Mouse (Mus musculus): Measurements from ENCODE around the gene Pax6. TPM values are rescaled to one million over a fixed set of nuclear protein-coding genes. Genes with fewer than 3 reads are reported as not detected.

The Pax6 gene
- polyA plus RNA-seq, 1 experiment, result not detected

- Histone ChIP-seq H3K4me1 (ENCODE audit: control insufficient read depth, insufficient read depth, low read length) (no peaks in the 10 kb centered on the region), H3K4me3 (replicated peaks; ENCODE audit: control insufficient read depth, low read depth, low read length) (no peak overlapping the region), H3K27ac (ENCODE audit: control insufficient read depth, insufficient read depth, low read depth, low read length, poor library complexity) (no peak overlapping the region)
- WGBS, result 12% methylated on average over 16 of the region's 16 CpGs
- TF ChIP-seq CTCF (IDR thresholded peaks at IDR 0.05; ENCODE audit: control insufficient read depth, insufficient read depth, low read length), result no peak
- no peak for TF ChIP-seq POLR2A (IDR thresholded peaks at IDR 0.05; ENCODE audit: borderline replicate concordance, control insufficient read depth, low read depth, low read length)
Observed at GRCm38 (mm10) chr2:105662121-105662520, 6.6 kb upstream of the Pax6 start.

GRCm38 (mm10) chr2:105662606-105663005 is 6.1 kb upstream of the Pax6 start:
- no peak for TF ChIP-seq POLR2A (IDR thresholded peaks at IDR 0.05; ENCODE audit: borderline replicate concordance, control insufficient read depth, low read depth, low read length)
- TF ChIP-seq CTCF (IDR thresholded peaks at IDR 0.05; ENCODE audit: control insufficient read depth, insufficient read depth, low read length), result no peak
- 12% methylated on average over 7 of the region's 7 CpGs for WGBS
- H3K4me1 ChIP-seq (ENCODE audit: control insufficient read depth, insufficient read depth, low read length), result no peaks in the 10 kb centered on the region
- H3K4me3 ChIP-seq (replicated peaks; ENCODE audit: control insufficient read depth, low read depth, low read length), result no peak overlapping the region
- no peak overlapping the region for H3K27ac ChIP-seq (ENCODE audit: control insufficient read depth, insufficient read depth, low read depth, low read length, poor library complexity)

- 9% methylated on average over 10 of the region's 10 CpGs for WGBS
- TF ChIP-seq POLR2A (IDR thresholded peaks at IDR 0.05; ENCODE audit: borderline replicate concordance, control insufficient read depth, low read depth, low read length) (no peak), CTCF (IDR thresholded peaks at IDR 0.05; ENCODE audit: control insufficient read depth, insufficient read depth, low read length) (no peak)
- no peaks in the 10 kb centered on the region for H3K4me1 ChIP-seq (ENCODE audit: control insufficient read depth, insufficient read depth, low read length)
- no peak overlapping the region for H3K27ac ChIP-seq (ENCODE audit: control insufficient read depth, insufficient read depth, low read depth, low read length, poor library complexity)
- H3K4me3 ChIP-seq (replicated peaks; ENCODE audit: control insufficient read depth, low read depth, low read length), result no peak overlapping the region
Observed at GRCm38 (mm10) chr2:105663101-105663511, 5.6 kb upstream of the Pax6 start.

GRCm38 (mm10) chr2:105664996-105665395 is 3.7 kb upstream of the Pax6 start:
- no peak for TF ChIP-seq CTCF (IDR thresholded peaks at IDR 0.05; ENCODE audit: control insufficient read depth, insufficient read depth, low read length)
- TF ChIP-seq POLR2A (IDR thresholded peaks at IDR 0.05; ENCODE audit: borderline replicate concordance, control insufficient read depth, low read depth, low read length), result no peak
- WGBS, result 15% methylated on average over 5 of the region's 5 CpGs
- Histone ChIP-seq H3K27ac (ENCODE audit: control insufficient read depth, insufficient read depth, low read depth, low read length, poor library complexity) (no peak overlapping the region), H3K4me3 (replicated peaks; ENCODE audit: control insufficient read depth, low read depth, low read length) (no peak overlapping the region), H3K4me1 (ENCODE audit: control insufficient read depth, insufficient read depth, low read length) (no peaks in the 10 kb centered on the region; the same call in 1 of the 2 replicates)

DNA sequence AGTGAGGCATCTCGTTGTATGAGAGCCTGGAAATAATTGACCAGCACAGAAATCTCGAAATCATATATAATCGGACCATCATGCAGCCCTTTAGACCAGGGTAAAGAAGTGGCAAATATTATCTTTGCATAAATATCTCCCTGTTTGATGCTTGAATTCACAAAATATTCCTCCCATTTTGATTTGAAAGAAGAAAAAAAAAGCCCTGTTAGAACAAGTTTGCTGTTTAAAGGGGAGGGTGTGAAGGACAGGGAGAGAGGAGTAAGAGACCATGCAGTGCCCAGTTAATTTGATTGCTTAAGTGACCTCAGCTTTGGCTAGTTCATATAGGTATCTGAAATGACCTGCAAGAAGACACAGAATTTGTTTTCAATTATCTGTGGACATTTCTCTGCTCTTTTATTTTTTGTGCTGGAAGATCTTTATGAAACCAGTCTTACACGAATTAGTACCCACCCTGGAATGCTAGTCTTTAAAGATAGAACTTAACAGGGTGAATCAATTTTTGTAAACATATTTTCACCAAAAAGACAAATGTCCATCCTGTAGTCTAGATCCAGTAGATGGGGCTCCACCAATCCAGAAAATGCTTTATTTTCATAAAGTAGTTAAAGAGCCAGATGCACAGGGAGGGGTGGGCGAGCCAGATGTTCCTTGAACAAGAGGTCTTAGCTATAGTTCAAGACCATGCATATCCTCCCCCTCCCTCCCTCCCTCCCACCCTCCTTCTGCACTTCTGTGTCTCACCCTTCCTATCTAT is 3.0 kb upstream of the Pax6 start:
- no peak overlapping the region for H3K27ac ChIP-seq (ENCODE audit: control insufficient read depth, insufficient read depth, low read depth, low read length, poor library complexity)
- TF ChIP-seq CTCF (IDR thresholded peaks at IDR 0.05; ENCODE audit: control insufficient read depth, insufficient read depth, low read length) (no peak), POLR2A (IDR thresholded peaks at IDR 0.05; ENCODE audit: borderline replicate concordance, control insufficient read depth, low read depth, low read length) (no peak)
- no peak overlapping the region for H3K4me3 ChIP-seq (replicated peaks; ENCODE audit: control insufficient read depth, low read depth, low read length)
- 17% methylated on average over 5 of the region's 5 CpGs for WGBS
- no peaks in the 10 kb centered on the region; the same call in 1 of the 2 replicates for H3K4me1 ChIP-seq (ENCODE audit: control insufficient read depth, insufficient read depth, low read length)

DNA sequence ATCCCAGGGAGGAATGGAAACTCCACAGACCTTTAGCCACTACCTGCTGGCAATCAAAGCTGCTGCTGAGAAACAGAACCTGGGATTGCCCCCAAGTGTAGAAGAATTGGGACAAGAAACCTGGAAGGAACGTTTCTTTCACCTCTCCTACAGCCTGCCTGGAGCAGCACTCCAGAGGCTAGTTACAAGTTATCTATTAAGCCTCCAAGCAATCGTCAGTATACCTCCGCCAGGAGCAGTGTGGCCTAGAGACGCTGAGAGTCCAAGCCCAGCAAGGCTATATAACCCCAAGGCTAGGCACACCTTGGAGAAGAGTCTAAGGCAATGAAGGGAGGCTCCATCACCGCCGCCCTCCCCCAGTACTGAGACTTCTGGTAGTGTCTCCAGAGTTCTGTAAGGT is 2.4 kb upstream of the Pax6 start:
- no peak overlapping the region for H3K27ac ChIP-seq (ENCODE audit: control insufficient read depth, insufficient read depth, low read depth, low read length, poor library complexity)
- WGBS, result 9% methylated on average over 6 of the region's 6 CpGs
- no peaks in the 10 kb centered on the region; the same call in 1 of the 2 replicates for H3K4me1 ChIP-seq (ENCODE audit: control insufficient read depth, insufficient read depth, low read length)
- no peak overlapping the region for H3K4me3 ChIP-seq (replicated peaks; ENCODE audit: control insufficient read depth, low read depth, low read length)
- TF ChIP-seq POLR2A (IDR thresholded peaks at IDR 0.05; ENCODE audit: borderline replicate concordance, control insufficient read depth, low read depth, low read length) (no peak), CTCF (IDR thresholded peaks at IDR 0.05; ENCODE audit: control insufficient read depth, insufficient read depth, low read length) (no peak)

DNA sequence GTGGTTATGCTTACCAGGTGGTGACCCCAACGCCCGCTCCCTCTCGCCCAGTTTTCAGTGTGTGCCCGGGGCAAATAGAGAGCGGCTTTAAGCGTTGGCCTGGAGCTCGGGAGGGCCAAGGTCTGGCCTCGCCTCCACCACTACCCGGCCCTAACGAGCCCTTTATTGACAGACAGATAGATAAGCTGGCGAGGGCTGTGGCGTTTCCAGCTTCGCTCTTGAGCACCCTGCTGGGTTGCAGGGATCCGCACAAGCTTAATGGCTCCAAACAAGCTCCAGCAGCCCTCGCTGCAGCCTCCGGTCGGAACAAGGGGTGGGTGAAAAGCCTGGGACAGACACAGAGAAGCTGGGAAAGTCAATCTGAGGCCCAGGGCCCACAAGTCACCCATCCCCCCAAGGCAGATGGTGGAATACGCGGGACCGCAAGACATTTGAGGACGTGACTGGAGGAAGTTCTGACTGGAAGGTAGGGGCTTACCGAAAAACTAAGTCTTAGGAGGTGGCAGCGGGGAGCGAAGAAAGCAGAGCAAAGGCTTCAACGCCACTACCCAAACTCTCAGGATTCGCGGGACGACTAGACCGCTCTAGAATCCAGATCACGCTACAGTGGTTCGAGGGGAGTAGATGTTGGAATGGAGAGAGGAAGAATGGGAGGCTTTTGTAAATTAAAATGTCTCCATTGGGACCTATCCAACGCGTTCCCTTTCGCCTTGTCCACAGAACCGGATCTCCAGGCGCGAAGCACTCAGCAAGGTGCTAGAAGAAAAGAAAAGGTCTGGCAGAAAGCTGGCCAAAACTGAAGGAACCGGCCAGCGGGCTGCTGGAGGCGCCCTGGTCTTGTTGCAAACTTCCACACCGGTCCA is 1.7 kb upstream of the Pax6 start:
- H3K27ac ChIP-seq (ENCODE audit: control insufficient read depth, insufficient read depth, low read depth, low read length, poor library complexity), result no peak overlapping the region
- 6% methylated on average over 41 of the region's 41 CpGs for WGBS
- no peak overlapping the region for H3K4me3 ChIP-seq (replicated peaks; ENCODE audit: control insufficient read depth, low read depth, low read length)
- TF ChIP-seq POLR2A (IDR thresholded peaks at IDR 0.05; ENCODE audit: borderline replicate concordance, control insufficient read depth, low read depth, low read length) (no peak), CTCF (IDR thresholded peaks at IDR 0.05; ENCODE audit: control insufficient read depth, insufficient read depth, low read length) (no peak)
- H3K4me1 ChIP-seq (ENCODE audit: control insufficient read depth, insufficient read depth, low read length), result no peaks in the 10 kb centered on the region; the same call in 1 of the 2 replicates

- H3K4me1 ChIP-seq (ENCODE audit: control insufficient read depth, insufficient read depth, low read length), result no peaks in the 10 kb centered on the region; the same call in 1 of the 2 replicates
- TF ChIP-seq CTCF (IDR thresholded peaks at IDR 0.05; ENCODE audit: control insufficient read depth, insufficient read depth, low read length), result no peak
- no peak for TF ChIP-seq POLR2A (IDR thresholded peaks at IDR 0.05; ENCODE audit: borderline replicate concordance, control insufficient read depth, low read depth, low read length)
Observed at GRCm38 (mm10) chr2:105667626-105667950, 1.1 kb upstream of the Pax6 start.

More at GRCm38 (mm10) chr2:105667626-105667950, 1.1 kb upstream of the Pax6 start:
- H3K4me3 ChIP-seq (replicated peaks; ENCODE audit: control insufficient read depth, low read depth, low read length), result no peak overlapping the region
- no peak overlapping the region for H3K27ac ChIP-seq (ENCODE audit: control insufficient read depth, insufficient read depth, low read depth, low read length, poor library complexity)
- 4% methylated on average over 11 of the region's 11 CpGs for WGBS
